Mouse (Mus musculus) thymus, adult 2 months (tissue): ENCODE data around the gene Atf1. TPM values are rescaled to one million over a fixed set of nuclear protein-coding genes. Genes with fewer than 3 reads are reported as not detected.

Source experiments
- DNase-seq: peaks from one replicate; pipeline ENCODE4 v3.0.0; 2021
- H3K27ac ChIP-seq: fragments of 200-500 bp; 2 replicates; pipeline ENCODE4 v1.5.1; 2012; ENCODE audit warnings: low read length, control low read depth; ENCODE audit not compliant: control insufficient read depth, insufficient read depth
- H3K27me3 ChIP-seq: fragments of 200-500 bp; 2 replicates; pipeline ENCODE4 v1.6.1; 2012; ENCODE audit warnings: mild to moderate bottlenecking, low read length, moderate library complexity, mixed read lengths; ENCODE audit not compliant: control insufficient read depth, insufficient read depth
- H3K36me3 ChIP-seq: fragments of 200-500 bp; 2 replicates; pipeline ENCODE4 v1.6.1; 2012; ENCODE audit warnings: mild to moderate bottlenecking, low read length, moderate library complexity; ENCODE audit not compliant: control insufficient read depth, insufficient read depth
- H3K4me1 ChIP-seq: fragments of 200-500 bp; replicated peaks from 2 replicates; pipeline ENCODE4 v1.6.1; 2012; ENCODE audit warnings: low read length; ENCODE audit not compliant: control insufficient read depth, insufficient read depth
- H3K4me3 ChIP-seq: fragments of 200-500 bp; 2 replicates; pipeline ENCODE4 v1.5.1; 2012; ENCODE audit warnings: mild to moderate bottlenecking, low read length, control low read depth, moderate library complexity; ENCODE audit not compliant: control insufficient read depth, insufficient read depth
- CTCF ChIP-seq: fragments of 200-500 bp; IDR thresholded peaks from 2 replicates; pipeline ENCODE4 v1.5.1; 2012; ENCODE audit warnings: mild to moderate bottlenecking, control low read depth, low read length, moderate library complexity, borderline replicate concordance; ENCODE audit not compliant: control insufficient read depth, poor library complexity, insufficient read depth; ENCODE audit errors: extremely low read depth
- POLR2A ChIP-seq: fragments of 200-500 bp; IDR thresholded peaks from 2 replicates; pipeline ENCODE4 v1.6.1; 2012; ENCODE audit warnings: mild to moderate bottlenecking, low read length, control low read depth, moderate library complexity; ENCODE audit not compliant: control insufficient read depth, poor library complexity, insufficient read depth; ENCODE audit errors: extremely low read depth
- WGBS: fragments of 180-500 bp; shearing (Covaris S2); methylation state at CpG from one replicate; pipeline ENCODE4 v1.1.7; 2018; 5-methylcytosine and 5-hydroxymethylcytosine counted together
- polyA plus RNA-seq: library from polyadenylated mRNA; depleted of rRNA; stranded (reverse); fragments of >200 nt; gene quantifications from 2 replicates; pipeline ENCODE4 v1.2.3, GENCODE M21; 2012

The Atf1 gene
- polyA plus RNA-seq, 1 experiment, result 86.4 TPM

- TF ChIP-seq POLR2A, result no peak
- DNase-seq, result no peak
- H3K4me3 ChIP-seq, result no peak overlapping the region
- no peaks in the 10 kb centered on the region for H3K27me3 ChIP-seq
- no peak overlapping the region for H3K27ac ChIP-seq
- no peaks in the 10 kb centered on the region for H3K4me1 ChIP-seq
- peaks cover 44% of the 10 kb centered on the region for H3K36me3 ChIP-seq
- WGBS, result 94% methylated on average over 2 of the region's 2 CpGs
Measured at GRCm38 (mm10) chr15:100213339-100213738, 14.3 kb upstream of the Atf1 start.

GRCm38 (mm10) chr15:100215092-100215491 is 12.5 kb upstream of the Atf1 start:
- Histone ChIP-seq H3K27ac (no peak overlapping the region), H3K4me1 (no peaks in the 10 kb centered on the region), H3K27me3 (no peaks in the 10 kb centered on the region), H3K4me3 (no peak overlapping the region), H3K36me3 (peaks cover 32% of the 10 kb centered on the region)
- DNase-seq, result no peak
- TF ChIP-seq POLR2A, result no peak
- TF ChIP-seq CTCF, result no peak
- 72% methylated on average over 11 of the region's 11 CpGs for WGBS

GRCm38 (mm10) chr15:100216173-100216572 is 11.4 kb upstream of the Atf1 start:
- WGBS, result 76% methylated on average over 9 of the region's 9 CpGs
- DNase-seq, result no peak
- Histone ChIP-seq H3K4me1 (no peaks in the 10 kb centered on the region), H3K27me3 (no peaks in the 10 kb centered on the region), H3K36me3 (peaks cover 22% of the 10 kb centered on the region), H3K27ac (no peak overlapping the region), H3K4me3 (no peak overlapping the region)
- TF ChIP-seq CTCF (no peak), POLR2A (no peak)

- no peak for DNase-seq
- H3K4me1 ChIP-seq, result no peaks in the 10 kb centered on the region
- WGBS, result 97% methylated on average over 3 of the region's 3 CpGs
- H3K4me3 ChIP-seq, result no peak overlapping the region
- TF ChIP-seq POLR2A (no peak), CTCF (no peak)
- no peaks in the 10 kb centered on the region for H3K27me3 ChIP-seq
- H3K36me3 ChIP-seq, result peaks cover 13% of the 10 kb centered on the region
- no peak overlapping the region for H3K27ac ChIP-seq
Measured at GRCm38 (mm10) chr15:100218018-100218417, 9.6 kb upstream of the Atf1 start.

- H3K4me1 ChIP-seq, result no peaks in the 10 kb centered on the region
- WGBS, result 95% methylated on average over 1 of the region's 1 CpGs
- no peak for TF ChIP-seq POLR2A
- TF ChIP-seq CTCF, result no peak
Measured at GRCm38 (mm10) chr15:100219396-100219795, 8.2 kb upstream of the Atf1 start.

GRCm38 (mm10) chr15:100220916-100221315 is 6.7 kb upstream of the Atf1 start:
- no peak overlapping the region for H3K27ac ChIP-seq
- H3K36me3 ChIP-seq, result no peaks in the 10 kb centered on the region
- 88% methylated on average over 7 of the region's 7 CpGs for WGBS
- H3K4me3 ChIP-seq, result no peak overlapping the region
- no peaks in the 10 kb centered on the region for H3K27me3 ChIP-seq
- no peak for TF ChIP-seq CTCF
- no peak for TF ChIP-seq POLR2A
- H3K4me1 ChIP-seq, result no peaks in the 10 kb centered on the region
- no peak for DNase-seq

More at GRCm38 (mm10) chr15:100219396-100219795, 8.2 kb upstream of the Atf1 start:
- H3K4me3 ChIP-seq, result no peak overlapping the region
- H3K27me3 ChIP-seq, result no peaks in the 10 kb centered on the region
- no peak for DNase-seq
- no peak overlapping the region for H3K27ac ChIP-seq
- H3K36me3 ChIP-seq, result peaks cover 13% of the 10 kb centered on the region

GRCm38 (mm10) chr15:100225381-100225780 is 2.2 kb upstream of the Atf1 start:
- no peak for TF ChIP-seq POLR2A
- no peak for TF ChIP-seq CTCF
- H3K4me1 ChIP-seq, result peaks cover 9% of the 10 kb centered on the region

GRCm38 (mm10) chr15:100225891-100226290 is 1.7 kb upstream of the Atf1 start:
- no peaks in the 10 kb centered on the region for H3K36me3 ChIP-seq
- TF ChIP-seq POLR2A (no peak), CTCF (no peak)
- no peaks in the 10 kb centered on the region for H3K27me3 ChIP-seq
- WGBS, result 96% methylated on average over 1 of the region's 1 CpGs
- H3K4me1 ChIP-seq, result peaks cover 10% of the 10 kb centered on the region
- no peak for DNase-seq
- H3K4me3 ChIP-seq, result no peak overlapping the region
- no peak overlapping the region for H3K27ac ChIP-seq

More at GRCm38 (mm10) chr15:100225381-100225780, 2.2 kb upstream of the Atf1 start:
- H3K27ac ChIP-seq, result no peak overlapping the region
- over 99% methylated on average over 4 of the region's 4 CpGs for WGBS
- no peak for DNase-seq
- H3K27me3 ChIP-seq, result no peaks in the 10 kb centered on the region
- no peaks in the 10 kb centered on the region for H3K36me3 ChIP-seq
- H3K4me3 ChIP-seq, result no peak overlapping the region
